Mouse (Mus musculus) erythroblast, embryonic 14.5 days (primary cell): ENCODE data around the gene Ubxn10.

Experiments used
- GATA1 ChIP-seq: IDR thresholded peaks from 2 replicates; pipeline ENCODE4 v1.6.1; 2012; ENCODE audit warnings: low read length, inconsistent platforms, mixed read lengths
- TAL1 ChIP-seq: IDR thresholded peaks from 3 replicates; pipeline ENCODE4 v1.6.1; 2012; ENCODE audit warnings: low read length, inconsistent platforms, mixed read lengths

GRCm38 (mm10) chr4:138714186-138714585 lies 22.8 kb downstream of the Ubxn10 start:
- no peak for TF ChIP-seq GATA1
- no peak for TF ChIP-seq TAL1
